Mouse (Mus musculus): ENCODE data around the gene Pqlc2.

The Pqlc2 gene

GRCm38 (mm10) chr4:139265783-139266499 is 44.6 kb downstream of the Pqlc2 start:
- no peak for DNase-seq (ENCODE audit: low spot score)

GRCm38 (mm10) chr4:139262981-139263380 is 47.5 kb downstream of the Pqlc2 start:
- DNase-seq (ENCODE audit: low spot score), result no peak

GRCm38 (mm10) chr4:139259302-139259871 is 51.1 kb downstream of the Pqlc2 start:
- DNase-seq (ENCODE audit: low spot score), result no peak

- no peak for DNase-seq (ENCODE audit: low spot score)
Measured at GRCm38 (mm10) chr4:139258621-139259301, 51.7 kb downstream of the Pqlc2 start.

GRCm38 (mm10) chr4:139256708-139257107 is 53.8 kb downstream of the Pqlc2 start:
- DNase-seq (ENCODE audit: low spot score), result no peak

- no peak for DNase-seq (ENCODE audit: low spot score)
Measured at GRCm38 (mm10) chr4:139256146-139256545, 54.4 kb downstream of the Pqlc2 start.

GRCm38 (mm10) chr4:139253206-139253605 is 57.3 kb downstream of the Pqlc2 start:
- no peak for DNase-seq (ENCODE audit: low spot score)

- peak; percentile 53 for DNase-seq (ENCODE audit: low spot score)
Measured at GRCm38 (mm10) chr4:139252051-139252760, 58.3 kb downstream of the Pqlc2 start.

GRCm38 (mm10) chr4:139250886-139251285 is 59.6 kb downstream of the Pqlc2 start:
- no peak for DNase-seq (ENCODE audit: low spot score)

- no peak for DNase-seq (ENCODE audit: low spot score)
Measured at GRCm38 (mm10) chr4:139250043-139250442, 60.5 kb downstream of the Pqlc2 start.

- DNase-seq (ENCODE audit: low spot score), result no peak
Measured at GRCm38 (mm10) chr4:139248736-139249135, 61.8 kb downstream of the Pqlc2 start.

- DNase-seq (ENCODE audit: low spot score), result no peak
Measured at GRCm38 (mm10) chr4:139247966-139248365, 62.5 kb downstream of the Pqlc2 start.

- DNase-seq (ENCODE audit: low spot score), result no peak
Measured at GRCm38 (mm10) chr4:139246130-139246877, 64.2 kb downstream of the Pqlc2 start.

GRCm38 (mm10) chr4:139245534-139245933 is 65.0 kb downstream of the Pqlc2 start:
- DNase-seq (ENCODE audit: low spot score), result no peak

- DNase-seq (ENCODE audit: low spot score), result no peak
Measured at GRCm38 (mm10) chr4:139244766-139245165, 65.7 kb downstream of the Pqlc2 start.

- no peak for DNase-seq (ENCODE audit: low spot score)
Measured at GRCm38 (mm10) chr4:139244176-139244575, 66.3 kb downstream of the Pqlc2 start.

Data from ovary, postnatal 10 days (tissue).